Mouse (Mus musculus) kidney, postnatal 0 days (tissue): ENCODE results near the gene Plcl1. TPM values are rescaled to one million over a fixed set of nuclear protein-coding genes. Genes with fewer than 3 reads are reported as not detected.

Experiments
- ATAC-seq: fragments of 200-750 bp; cut with Nextera tagmentation; replicated peaks from 2 replicates; pipeline ENCODE4 v1.8.0; 2017; ENCODE audit warnings: low read depth, moderate number of reproducible peaks, moderate TSS enrichment, moderate library complexity; ENCODE audit not compliant: low FRiP score
- DNase-seq: peaks from one replicate; pipeline ENCODE4 v3.0.0-alpha.2; 2016; ENCODE audit warnings: low spot score
- H3K27ac ChIP-seq: fragments of 300-500 bp; sonication (generic); 2 replicates; pipeline ENCODE4 v1.5.1; 2014; ENCODE audit warnings: mild to moderate bottlenecking
- H3K27me3 ChIP-seq: fragments of 300-500 bp; sonication (generic); 2 replicates; pipeline ENCODE4 v1.6.1; 2014; ENCODE audit warnings: low read length, mixed read lengths; ENCODE audit not compliant: insufficient read depth
- H3K36me3 ChIP-seq: fragments of 300-500 bp; sonication (generic); 2 replicates; pipeline ENCODE4 v1.6.1; 2014; ENCODE audit warnings: low read length, mixed read lengths; ENCODE audit not compliant: insufficient read depth
- H3K4me1 ChIP-seq: fragments of 300-500 bp; sonication (generic); replicated peaks from 2 replicates; pipeline ENCODE4 v1.6.1; 2014; ENCODE audit warnings: antibody characterized with exemption, low read length, mixed read lengths; ENCODE audit not compliant: insufficient read depth
- H3K4me2 ChIP-seq: fragments of 300-500 bp; sonication (generic); 2 replicates; pipeline ENCODE4 v1.6.1; 2014; ENCODE audit warnings: mild to moderate bottlenecking, low read length, moderate library complexity, mixed read lengths
- H3K4me3 ChIP-seq: fragments of 300-500 bp; sonication (generic); replicated peaks from 2 replicates; pipeline ENCODE4 v1.5.1; 2014; ENCODE audit warnings: low read depth, low read length
- H3K9ac ChIP-seq: fragments of 300-500 bp; sonication (generic); 2 replicates; pipeline ENCODE4 v1.6.1; 2014; ENCODE audit warnings: low read depth, low read length
- H3K9me3 ChIP-seq: fragments of 300-500 bp; sonication (generic); replicated peaks from 2 replicates; pipeline ENCODE4 v1.6.1; 2016; ENCODE audit warnings: low read length, inconsistent platforms, mixed read lengths
- CTCF ChIP-seq: IDR thresholded peaks from 2 replicates; pipeline ENCODE4 v1.5.1; 2016; ENCODE audit warnings: antibody characterized with exemption, low read depth, mild to moderate bottlenecking, moderate library complexity
- WGBS: fragments of 180-500 bp; shearing (Covaris S2); extraction: QIAGEN DNeasy Blood & Tissue Kit; methylation state at CpG from one replicate; pipeline ENCODE4 v1.1.7; 2014; 5-methylcytosine and 5-hydroxymethylcytosine counted together
- polyA plus RNA-seq: library from polyadenylated mRNA; unstranded; fragments of >200 nt; fragmentation: Nextera tagmentation; extraction: Ambion mirVana; gene quantifications from 2 replicates; pipeline ENCODE4 v1.2.1, GENCODE M21; 2015

Gene Plcl1
- polyA plus RNA-seq, 1 experiment from 2014 or later, result 4.2 TPM

GRCm38 (mm10) chr1:55446876-55447275 lies 41.2 kb downstream of the Plcl1 start:
- Histone ChIP-seq H3K4me2 (no peak overlapping the region), H3K27ac (no peak overlapping the region), H3K27me3 (no peaks in the 10 kb centered on the region), H3K9ac (no peak overlapping the region), H3K36me3 (no peaks in the 10 kb centered on the region), H3K4me3 (no peak overlapping the region), H3K9me3 (no peaks in the 10 kb centered on the region), H3K4me1 (no peaks in the 10 kb centered on the region)
- no peak for TF ChIP-seq CTCF
- ATAC-seq, result no peak
- 71% methylated on average over 2 of the region's 2 CpGs for WGBS
- DNase-seq, result no peak

- Histone ChIP-seq H3K27ac (no peak overlapping the region), H3K27me3 (no peaks in the 10 kb centered on the region), H3K9ac (no peak overlapping the region), H3K36me3 (no peaks in the 10 kb centered on the region), H3K4me3 (no peak overlapping the region), H3K4me1 (no peaks in the 10 kb centered on the region), H3K9me3 (no peaks in the 10 kb centered on the region), H3K4me2 (no peak overlapping the region)
- ATAC-seq (no peak), DNase-seq (no peak)
- TF ChIP-seq CTCF, result peak; percentile 39; the same call in 1 of the 2 replicates
- 85% methylated on average over 2 of the region's 2 CpGs for WGBS
Measured at GRCm38 (mm10) chr1:55447661-55448060, 41.9 kb downstream of the Plcl1 start.

DNA sequence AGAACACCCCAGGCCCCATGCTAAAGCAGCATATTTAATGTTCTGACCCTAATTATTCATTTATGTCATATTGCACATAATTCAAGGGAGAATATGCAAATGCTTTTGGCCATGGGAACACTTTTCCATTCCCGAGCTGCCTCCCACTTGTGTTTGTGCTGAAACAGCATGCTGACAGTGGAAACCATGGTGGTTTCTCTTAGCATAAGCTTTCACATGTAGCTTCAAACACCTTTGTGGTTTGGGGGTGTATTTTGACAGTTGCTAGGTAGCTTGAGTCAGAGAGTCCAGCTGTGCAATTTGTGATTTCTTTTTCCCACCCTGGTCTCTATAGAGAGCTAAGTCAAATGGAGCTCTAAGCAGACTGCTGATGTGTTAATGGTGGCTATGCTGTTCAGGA lies 42.4 kb downstream of the Plcl1 start:
- H3K4me1 ChIP-seq, result no peaks in the 10 kb centered on the region
- no peaks in the 10 kb centered on the region for H3K36me3 ChIP-seq
- ATAC-seq (no peak), DNase-seq (no peak)
- H3K27ac ChIP-seq, result no peak overlapping the region
- H3K27me3 ChIP-seq, result no peaks in the 10 kb centered on the region
- no peak for TF ChIP-seq CTCF
- no peaks in the 10 kb centered on the region for H3K9me3 ChIP-seq
- H3K9ac ChIP-seq, result no peak overlapping the region
- no peak overlapping the region for H3K4me3 ChIP-seq
- WGBS, result 70% methylated on average over 1 of the region's 1 CpGs
- no peak overlapping the region for H3K4me2 ChIP-seq

DNA sequence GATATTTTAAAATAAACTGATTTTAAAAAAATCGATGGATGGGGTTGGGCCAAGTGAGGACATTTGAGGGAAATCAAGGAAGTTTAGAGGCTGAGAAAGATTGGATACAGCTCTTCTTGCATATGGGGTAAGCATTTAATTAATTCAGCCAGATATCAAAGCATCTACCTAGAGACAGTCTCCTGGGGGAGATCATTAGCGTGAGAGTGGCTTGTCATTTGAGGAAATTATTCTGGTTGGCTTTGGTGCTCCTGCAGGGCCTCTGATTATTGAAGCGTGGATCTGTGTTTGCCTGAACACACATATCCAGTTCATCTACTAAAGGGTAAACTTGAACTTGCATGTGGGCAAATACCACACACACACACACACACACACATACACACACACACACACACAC lies 44.1 kb downstream of the Plcl1 start:
- ATAC-seq (no peak), DNase-seq (no peak)
- H3K4me1 ChIP-seq, result no peaks in the 10 kb centered on the region
- no peak overlapping the region for H3K4me3 ChIP-seq
- TF ChIP-seq CTCF, result no peak
- no peak overlapping the region for H3K9ac ChIP-seq
- H3K4me2 ChIP-seq, result no peak overlapping the region
- H3K27me3 ChIP-seq, result no peaks in the 10 kb centered on the region
- no peak overlapping the region for H3K27ac ChIP-seq
- H3K9me3 ChIP-seq, result no peaks in the 10 kb centered on the region
- 56% methylated on average over 3 of the region's 3 CpGs for WGBS
- no peaks in the 10 kb centered on the region for H3K36me3 ChIP-seq

GRCm38 (mm10) chr1:55454119-55454518 lies 48.4 kb downstream of the Plcl1 start:
- Histone ChIP-seq H3K36me3 (no peaks in the 10 kb centered on the region), H3K4me2 (no peak overlapping the region), H3K27ac (no peak overlapping the region), H3K9ac (no peak overlapping the region), H3K9me3 (no peaks in the 10 kb centered on the region), H3K4me1 (no peaks in the 10 kb centered on the region), H3K4me3 (no peak overlapping the region), H3K27me3 (no peaks in the 10 kb centered on the region)
- DNase-seq, result peak; percentile 29
- TF ChIP-seq CTCF, result no peak
- ATAC-seq, result peak; percentile 63; the same call in 1 of the 2 replicates
- WGBS, result 45% methylated on average over 5 of the region's 5 CpGs

GRCm38 (mm10) chr1:55462301-55462700 lies 56.6 kb downstream of the Plcl1 start:
- 69% methylated on average over 5 of the region's 5 CpGs for WGBS

DNA sequence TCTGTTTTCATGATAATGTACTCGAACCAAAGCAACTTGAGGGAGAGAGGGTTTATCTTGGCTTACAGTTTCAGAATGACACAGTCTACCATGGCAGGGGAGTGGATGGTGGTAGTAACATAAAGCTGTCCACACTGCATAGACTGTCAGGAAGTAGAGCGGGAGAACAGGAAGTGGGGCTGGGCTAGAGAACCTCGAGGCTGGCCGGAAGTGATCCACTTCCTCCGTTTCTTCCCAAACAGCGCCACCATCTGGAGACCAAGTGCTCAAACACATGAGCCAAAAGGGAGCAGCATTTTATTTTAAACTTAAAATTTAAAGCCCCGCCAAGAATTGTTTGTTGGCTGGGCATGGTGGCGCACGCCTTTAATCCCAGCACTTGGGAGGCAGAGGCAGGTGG lies 68.0 kb downstream of the Plcl1 start:
- no peak overlapping the region for H3K4me3 ChIP-seq
- DNase-seq, result no peak
- no peak for TF ChIP-seq CTCF
- H3K27me3 ChIP-seq, result no peaks in the 10 kb centered on the region
- H3K36me3 ChIP-seq, result no peaks in the 10 kb centered on the region
- H3K9ac ChIP-seq, result no peak overlapping the region
- no peak overlapping the region for H3K4me2 ChIP-seq
- no peak for ATAC-seq
- no peaks in the 10 kb centered on the region for H3K9me3 ChIP-seq
- H3K27ac ChIP-seq, result no peak overlapping the region
- H3K4me1 ChIP-seq, result no peaks in the 10 kb centered on the region
- 82% methylated on average over 9 of the region's 9 CpGs for WGBS

More at GRCm38 (mm10) chr1:55462301-55462700, 56.6 kb downstream of the Plcl1 start:
- Histone ChIP-seq H3K9ac (no peak overlapping the region), H3K27ac (no peak overlapping the region), H3K4me1 (no peaks in the 10 kb centered on the region), H3K36me3 (no peaks in the 10 kb centered on the region), H3K9me3 (no peaks in the 10 kb centered on the region), H3K27me3 (no peaks in the 10 kb centered on the region), H3K4me2 (no peak overlapping the region), H3K4me3 (no peak overlapping the region)
- ATAC-seq, result no peak
- DNase-seq, result no peak
- no peak for TF ChIP-seq CTCF
